Comparison of ENCODE assay signal across 19 mouse cellular contexts in the genomic region with DNA sequence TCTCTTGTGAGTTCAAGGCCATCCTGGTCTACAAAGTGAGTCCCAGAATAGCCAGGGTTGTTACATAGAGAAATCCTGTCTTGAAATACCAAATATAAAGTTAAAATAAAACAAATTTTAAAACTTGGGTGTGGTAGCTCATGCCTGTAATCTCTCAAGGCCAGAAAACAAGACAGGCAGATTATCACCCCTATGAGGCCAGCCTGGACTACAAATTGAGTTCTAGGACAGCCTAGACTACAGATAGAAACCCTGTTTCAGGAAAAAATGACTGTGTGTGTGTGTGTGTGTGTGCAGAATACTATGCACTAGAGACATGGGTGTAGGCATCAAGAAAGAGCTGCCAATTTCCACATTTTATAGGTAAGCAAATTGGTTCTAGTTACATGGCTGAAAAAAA.
"Had no signal": no experiment of that assay in that cellular context is flagged by ENCODE, and none has a peak within 500 bp of the region (broad histone marks: within the 10 kb centered on the region; RNA-seq: fewer than 3 reads in every experiment).

No protein-coding gene starts in this region.

- H3K9me3 ChIP-seq: limb, embryonic 10.5 days; limb, embryonic 13.5 days; midbrain, embryonic 12.5 days; neural tube, embryonic 13.5 days had no signal

- DNase-seq: kidney, adult 18-20 months; kidney, adult 9 months; kidney, postnatal 14 days; kidney, postnatal 4 days; lung, embryonic 14.5 days; retina, postnatal 1 day; right cerebral cortex, postnatal 25 days; thymus, adult 2 months; thymus, postnatal 14 days; thymus, postnatal 4 days had no signal

- H3K27me3 ChIP-seq: midbrain, embryonic 12.5 days; neural tube, embryonic 13.5 days had no signal

- H3K36me3 ChIP-seq: limb, embryonic 10.5 days; limb, embryonic 13.5 days; midbrain, embryonic 12.5 days; neural tube, embryonic 13.5 days had no signal

- H3K4me2 ChIP-seq: limb, embryonic 13.5 days; lung, embryonic 14.5 days; midbrain, embryonic 12.5 days; neural tube, embryonic 13.5 days had no signal

- H3K9ac ChIP-seq: limb, embryonic 13.5 days; lung, embryonic 14.5 days; midbrain, embryonic 12.5 days; neural tube, embryonic 13.5 days had no signal

- H3K4me1 ChIP-seq: limb, embryonic 10.5 days; limb, embryonic 13.5 days; midbrain, embryonic 12.5 days; neural tube, embryonic 13.5 days had no signal

- H3K27ac ChIP-seq: limb, embryonic 10.5 days; limb, embryonic 13.5 days; macrophage; midbrain, embryonic 12.5 days; neural tube, embryonic 13.5 days; stomach, postnatal 0 days had no signal

- ATAC-seq: lung, postnatal 0 days; midbrain, embryonic 16.5 days had no signal

- H3K4me3 ChIP-seq: limb, embryonic 10.5 days; limb, embryonic 13.5 days; midbrain, embryonic 12.5 days; myocyte; neural tube, embryonic 13.5 days had no signal
